Mouse (Mus musculus): Measurements from ENCODE around the gene Bmp2k. TPM values are rescaled to one million over a fixed set of nuclear protein-coding genes. Genes with fewer than 3 reads are reported as not detected.

Gene Bmp2k
- polyA plus RNA-seq, 1 experiment from 2014 or later, result 7.2 TPM

- Histone ChIP-seq H3K4me3 (replicated peaks; ENCODE audit: low read length) (no peak overlapping the region), H3K27ac (ENCODE audit: low read length) (no peak overlapping the region), H3K27me3 (replicated peaks; ENCODE audit: control insufficient read depth, insufficient read depth, low read length) (no peaks in the 10 kb centered on the region), H3K36me3 (ENCODE audit: control insufficient read depth, insufficient read depth) (no peaks in the 10 kb centered on the region), H3K4me2 (ENCODE audit: low read length) (no peak overlapping the region), H3K4me1 (replicated peaks; ENCODE audit: control insufficient read depth, insufficient read depth, low read length) (peaks cover 9% of the 10 kb centered on the region), H3K9ac (replicated peaks; ENCODE audit: low read depth, low read length) (no peak overlapping the region), H3K9me3 (ENCODE audit: control insufficient read depth, low read length) (no peaks in the 10 kb centered on the region)
- 85% methylated on average over 5 of the region's 5 CpGs for WGBS
- no peak for ATAC-seq
These were observed 36.4 kb upstream of the Bmp2k start for GRCm38 (mm10) chr5:96961122-96961521.

DNA sequence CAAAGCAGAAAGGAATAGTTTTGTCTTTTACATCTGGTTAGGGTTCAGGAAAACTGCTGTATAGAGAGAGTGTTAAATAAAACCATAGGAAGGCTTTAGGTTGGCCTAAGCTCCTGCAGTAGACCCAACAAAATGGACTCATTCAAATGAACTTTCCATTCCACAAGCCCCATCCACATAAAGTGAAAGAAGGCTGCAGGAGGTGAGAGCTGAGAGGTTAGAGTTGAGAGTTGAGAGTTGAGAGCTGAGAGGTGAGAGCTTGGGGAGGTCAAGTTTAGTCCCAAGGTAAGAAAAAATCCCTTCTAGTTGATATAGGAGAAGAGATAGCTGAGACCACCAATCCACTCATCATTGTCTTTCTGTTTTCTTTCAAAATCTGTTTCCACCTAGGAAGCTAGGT lies 35.6 kb upstream of the Bmp2k start:
- H3K27ac ChIP-seq (ENCODE audit: low read length), result no peak overlapping the region
- no peaks in the 10 kb centered on the region for H3K36me3 ChIP-seq (ENCODE audit: control insufficient read depth, insufficient read depth)
- no peak overlapping the region for H3K9ac ChIP-seq (replicated peaks; ENCODE audit: low read depth, low read length)
- no peak for ATAC-seq
- H3K4me3 ChIP-seq (replicated peaks; ENCODE audit: low read length), result no peak overlapping the region
- H3K27me3 ChIP-seq (replicated peaks; ENCODE audit: control insufficient read depth, insufficient read depth, low read length), result no peaks in the 10 kb centered on the region
- no peaks in the 10 kb centered on the region for H3K9me3 ChIP-seq (ENCODE audit: control insufficient read depth, low read length)
- no peak overlapping the region for H3K4me2 ChIP-seq (ENCODE audit: low read length)
- H3K4me1 ChIP-seq (replicated peaks; ENCODE audit: control insufficient read depth, insufficient read depth, low read length), result peaks cover 9% of the 10 kb centered on the region

- ATAC-seq, result no peak
- Histone ChIP-seq H3K9me3 (ENCODE audit: control insufficient read depth, low read length) (no peaks in the 10 kb centered on the region), H3K27ac (ENCODE audit: low read length) (no peak overlapping the region), H3K27me3 (replicated peaks; ENCODE audit: control insufficient read depth, insufficient read depth, low read length) (no peaks in the 10 kb centered on the region), H3K36me3 (ENCODE audit: control insufficient read depth, insufficient read depth) (no peaks in the 10 kb centered on the region), H3K4me2 (ENCODE audit: low read length) (no peak overlapping the region), H3K9ac (replicated peaks; ENCODE audit: low read depth, low read length) (no peak overlapping the region), H3K4me3 (replicated peaks; ENCODE audit: low read length) (no peak overlapping the region), H3K4me1 (replicated peaks; ENCODE audit: control insufficient read depth, insufficient read depth, low read length) (peaks cover 9% of the 10 kb centered on the region)
- 69% methylated on average over 8 of the region's 8 CpGs for WGBS
These were observed 35.1 kb upstream of the Bmp2k start for GRCm38 (mm10) chr5:96962252-96962933.

DNA sequence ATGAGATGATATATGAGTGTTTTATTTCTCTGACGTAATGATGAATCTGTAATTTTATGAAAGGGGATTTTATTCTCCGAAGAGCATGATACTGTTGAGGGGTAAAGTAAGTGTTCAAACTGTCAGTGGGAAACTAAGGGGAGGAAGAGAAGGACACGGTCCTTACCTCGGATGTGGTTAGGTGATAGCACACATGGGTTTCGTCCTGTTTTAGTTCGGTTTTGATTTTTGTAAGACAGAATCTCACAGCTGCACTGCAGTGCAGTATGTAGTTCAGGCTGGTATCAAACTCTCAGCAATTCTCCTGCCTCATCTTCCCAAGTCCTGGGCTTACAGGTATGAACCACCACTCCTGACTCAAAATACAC lies 34.6 kb upstream of the Bmp2k start:
- H3K4me2 ChIP-seq (ENCODE audit: low read length), result no peak overlapping the region
- H3K27ac ChIP-seq (ENCODE audit: low read length), result no peak overlapping the region
- H3K9me3 ChIP-seq (ENCODE audit: control insufficient read depth, low read length), result no peaks in the 10 kb centered on the region
- H3K4me1 ChIP-seq (replicated peaks; ENCODE audit: control insufficient read depth, insufficient read depth, low read length), result peaks cover 9% of the 10 kb centered on the region
- H3K9ac ChIP-seq (replicated peaks; ENCODE audit: low read depth, low read length), result no peak overlapping the region
- H3K4me3 ChIP-seq (replicated peaks; ENCODE audit: low read length), result no peak overlapping the region
- ATAC-seq, result no peak
- no peaks in the 10 kb centered on the region for H3K27me3 ChIP-seq (replicated peaks; ENCODE audit: control insufficient read depth, insufficient read depth, low read length)
- no peaks in the 10 kb centered on the region for H3K36me3 ChIP-seq (ENCODE audit: control insufficient read depth, insufficient read depth)
- WGBS, result 96% methylated on average over 6 of the region's 6 CpGs

DNA sequence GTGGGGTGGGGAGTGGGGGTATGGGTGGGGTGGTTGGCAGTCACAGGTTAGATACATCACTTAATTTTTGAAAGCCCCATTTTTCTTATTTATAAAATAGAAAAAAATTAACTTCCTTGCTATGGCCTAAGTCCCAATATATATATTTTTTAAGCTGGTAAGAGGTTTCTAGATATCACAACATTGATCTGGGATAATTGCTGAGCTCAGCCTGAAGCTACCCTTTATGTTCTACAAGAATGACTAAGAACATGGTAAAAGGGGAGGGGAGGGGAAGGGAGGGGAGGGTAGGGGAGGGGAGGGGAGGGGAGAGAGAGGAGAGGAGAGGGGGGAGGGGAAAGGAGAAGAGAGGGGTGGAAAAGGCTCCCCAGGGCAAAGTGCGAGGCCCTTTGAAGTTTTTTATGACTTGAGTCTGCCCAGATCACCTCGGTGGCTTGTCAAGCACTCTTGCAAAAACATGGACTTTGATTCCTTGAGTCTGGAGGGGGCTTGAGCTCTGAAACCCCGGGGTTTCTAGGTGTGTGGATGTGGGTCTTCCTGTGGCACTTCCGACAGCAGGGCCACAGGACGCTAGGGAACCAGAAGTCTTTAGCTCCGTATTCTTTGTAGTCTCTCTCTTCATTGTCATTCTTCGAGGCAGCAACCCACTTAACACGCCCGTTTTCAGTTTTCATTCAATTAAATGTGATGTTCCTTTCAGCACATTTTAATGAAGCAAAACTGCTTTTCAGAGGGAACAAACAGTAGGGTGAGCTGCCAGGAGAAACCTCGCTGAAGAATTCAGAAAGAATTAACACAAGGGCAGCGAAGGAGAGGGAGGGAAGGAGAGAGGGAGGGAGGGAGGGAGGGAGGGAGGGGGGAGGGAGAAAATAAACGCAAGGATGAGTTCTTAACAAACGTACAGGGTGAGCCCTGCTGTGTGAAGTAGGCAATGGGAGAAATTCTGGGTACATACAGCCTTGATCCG lies 33.1 kb upstream of the Bmp2k start:
- no peaks in the 10 kb centered on the region for H3K36me3 ChIP-seq (ENCODE audit: control insufficient read depth, insufficient read depth)
- 0 out of 2 replicates have a peak overlapping the region, but pooled peaks have one; percentile 13 for H3K4me3 ChIP-seq (replicated peaks; ENCODE audit: low read length)
- peak; percentile 73 for ATAC-seq
- H3K27ac ChIP-seq (ENCODE audit: low read length), result no peak overlapping the region
- H3K27me3 ChIP-seq (replicated peaks; ENCODE audit: control insufficient read depth, insufficient read depth, low read length), result no peaks in the 10 kb centered on the region
- peak overlapping the region; percentile 40 for H3K4me2 ChIP-seq (ENCODE audit: low read length)
- H3K9me3 ChIP-seq (ENCODE audit: control insufficient read depth, low read length), result no peaks in the 10 kb centered on the region
- H3K9ac ChIP-seq (replicated peaks; ENCODE audit: low read depth, low read length), result no peak overlapping the region
- 1% methylated on average over 14 of the region's 14 CpGs for WGBS
- H3K4me1 ChIP-seq (replicated peaks; ENCODE audit: control insufficient read depth, insufficient read depth, low read length), result peaks cover 9% of the 10 kb centered on the region

DNA sequence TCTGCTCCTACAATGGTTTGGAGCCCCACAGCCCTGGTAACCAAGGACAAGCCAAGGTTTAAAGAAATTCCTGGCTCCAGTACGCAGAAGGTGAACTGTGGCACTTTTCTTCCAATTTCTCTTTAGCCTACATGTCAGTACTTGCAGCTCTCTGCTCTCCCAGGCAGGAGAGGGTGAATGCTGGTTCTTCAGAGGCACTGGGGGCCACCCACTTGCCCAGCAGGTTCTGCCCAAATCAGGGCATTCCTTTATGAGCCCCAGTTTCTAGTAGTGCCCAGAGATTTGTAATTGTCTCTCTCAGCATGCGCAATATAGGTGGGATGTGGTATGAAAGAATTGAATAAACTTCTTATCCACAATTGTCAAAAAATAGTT lies 32.5 kb upstream of the Bmp2k start:
- WGBS, result 41% methylated on average over 2 of the region's 2 CpGs
- no peaks in the 10 kb centered on the region for H3K9me3 ChIP-seq (ENCODE audit: control insufficient read depth, low read length)
- H3K4me3 ChIP-seq (replicated peaks; ENCODE audit: low read length), result no peak overlapping the region
- H3K9ac ChIP-seq (replicated peaks; ENCODE audit: low read depth, low read length), result no peak overlapping the region
- no peak overlapping the region for H3K27ac ChIP-seq (ENCODE audit: low read length)
- H3K27me3 ChIP-seq (replicated peaks; ENCODE audit: control insufficient read depth, insufficient read depth, low read length), result no peaks in the 10 kb centered on the region
- H3K4me1 ChIP-seq (replicated peaks; ENCODE audit: control insufficient read depth, insufficient read depth, low read length), result peaks cover 9% of the 10 kb centered on the region
- peak; percentile 33; the same call in 1 of the 2 replicates for ATAC-seq
- H3K36me3 ChIP-seq (ENCODE audit: control insufficient read depth, insufficient read depth), result no peaks in the 10 kb centered on the region
- peak overlapping the region; percentile 40 for H3K4me2 ChIP-seq (ENCODE audit: low read length)

- H3K4me3 ChIP-seq (replicated peaks; ENCODE audit: low read length), result no peak overlapping the region
- WGBS, result 72% methylated on average over 2 of the region's 2 CpGs
- no peaks in the 10 kb centered on the region for H3K36me3 ChIP-seq (ENCODE audit: control insufficient read depth, insufficient read depth)
- no peaks in the 10 kb centered on the region for H3K9me3 ChIP-seq (ENCODE audit: control insufficient read depth, low read length)
- ATAC-seq, result no peak
- H3K27ac ChIP-seq (ENCODE audit: low read length), result no peak overlapping the region
- H3K9ac ChIP-seq (replicated peaks; ENCODE audit: low read depth, low read length), result no peak overlapping the region
- H3K4me1 ChIP-seq (replicated peaks; ENCODE audit: control insufficient read depth, insufficient read depth, low read length), result peaks cover 9% of the 10 kb centered on the region
- H3K27me3 ChIP-seq (replicated peaks; ENCODE audit: control insufficient read depth, insufficient read depth, low read length), result no peaks in the 10 kb centered on the region
- no peak overlapping the region for H3K4me2 ChIP-seq (ENCODE audit: low read length)
These were observed 32.0 kb upstream of the Bmp2k start for GRCm38 (mm10) chr5:96965503-96965902.

DNA sequence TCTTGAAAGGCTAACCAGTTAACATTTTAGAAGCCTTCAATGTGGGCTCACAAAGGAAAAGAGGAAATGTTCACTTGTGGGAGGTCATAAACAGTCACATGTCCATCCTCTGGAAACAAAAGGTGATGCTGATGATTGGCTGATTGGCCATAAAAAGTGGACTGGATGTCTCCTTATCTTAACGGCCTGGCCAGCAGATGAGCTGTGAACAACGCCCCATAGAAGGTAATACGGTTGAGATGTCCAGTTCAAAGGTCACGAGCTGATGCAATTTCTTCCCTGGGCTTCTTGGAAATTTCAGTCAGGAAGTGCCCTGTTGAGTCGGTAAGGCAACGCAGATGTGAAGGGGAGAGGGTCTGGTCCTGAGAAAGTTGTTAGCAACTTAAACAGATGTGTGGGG lies 28.9 kb upstream of the Bmp2k start:
- no peak overlapping the region for H3K4me3 ChIP-seq (replicated peaks; ENCODE audit: low read length)
- H3K27me3 ChIP-seq (replicated peaks; ENCODE audit: control insufficient read depth, insufficient read depth, low read length), result no peaks in the 10 kb centered on the region
- H3K4me1 ChIP-seq (replicated peaks; ENCODE audit: control insufficient read depth, insufficient read depth, low read length), result peaks cover 9% of the 10 kb centered on the region
- H3K9ac ChIP-seq (replicated peaks; ENCODE audit: low read depth, low read length), result no peak overlapping the region
- no peak overlapping the region for H3K27ac ChIP-seq (ENCODE audit: low read length)
- H3K9me3 ChIP-seq (ENCODE audit: control insufficient read depth, low read length), result no peaks in the 10 kb centered on the region
- H3K36me3 ChIP-seq (ENCODE audit: control insufficient read depth, insufficient read depth), result no peaks in the 10 kb centered on the region
- no peak overlapping the region for H3K4me2 ChIP-seq (ENCODE audit: low read length)
- WGBS, result 45% methylated on average over 6 of the region's 6 CpGs
- ATAC-seq, result no peak

GRCm38 (mm10) chr5:96969032-96969431 lies 28.5 kb upstream of the Bmp2k start:
- Histone ChIP-seq H3K4me3 (replicated peaks; ENCODE audit: low read length) (no peak overlapping the region), H3K4me1 (replicated peaks; ENCODE audit: control insufficient read depth, insufficient read depth, low read length) (peaks cover 9% of the 10 kb centered on the region), H3K36me3 (ENCODE audit: control insufficient read depth, insufficient read depth) (no peaks in the 10 kb centered on the region), H3K27me3 (replicated peaks; ENCODE audit: control insufficient read depth, insufficient read depth, low read length) (no peaks in the 10 kb centered on the region), H3K9ac (replicated peaks; ENCODE audit: low read depth, low read length) (no peak overlapping the region), H3K4me2 (ENCODE audit: low read length) (no peak overlapping the region), H3K27ac (ENCODE audit: low read length) (no peak overlapping the region), H3K9me3 (ENCODE audit: control insufficient read depth, low read length) (no peaks in the 10 kb centered on the region)
- WGBS, result 59% methylated on average over 3 of the region's 3 CpGs
- no peak for ATAC-seq
